Mouse (Mus musculus): ENCODE data around the gene Rbm7. TPM values are rescaled to one million over a fixed set of nuclear protein-coding genes. Genes with fewer than 3 reads are reported as not detected.
A peak's percentile ranks its signal among the peaks of the same experiment; 100 is the strongest.

The Rbm7 gene
- polyA plus RNA-seq, 1 experiment from 2014 or later, result 54.0 TPM

- ATAC-seq (peak; percentile 56), DNase-seq (no peak)
- Histone ChIP-seq H3K4me1 (ENCODE audit: insufficient read depth) (peaks cover 22% of the 10 kb centered on the region), H3K27ac (ENCODE audit: low read depth) (peak overlapping the region; percentile 92), H3K4me3 (ENCODE audit: low read depth, low read length) (peak overlapping the region; percentile 77), H3K9me3 (ENCODE audit: low read length) (no peaks in the 10 kb centered on the region), H3K27me3 (ENCODE audit: insufficient read depth, low read length) (no peaks in the 10 kb centered on the region), H3K4me2 (ENCODE audit: low read depth, low read length) (peak overlapping the region; percentile 84), H3K36me3 (replicated peaks; ENCODE audit: insufficient read depth, low read length) (peaks cover 31% of the 10 kb centered on the region), H3K9ac (replicated peaks) (peak overlapping the region; percentile 81)
- 5% methylated on average over 33 of the region's 34 CpGs for WGBS (ENCODE audit: insufficient replicate concordance)
- TF ChIP-seq CTCF (IDR thresholded peaks at IDR 0.05; ENCODE audit: low read depth), result no peak
- TF ChIP-seq EP300 (IDR thresholded peaks at IDR 0.05; ENCODE audit: low read depth), result no peak
These were observed 441 bp upstream of the Rbm7 start for GRCm38 (mm10) chr9:48495548-48495932.

- ATAC-seq (no peak), DNase-seq (no peak)
- no peaks in the 10 kb centered on the region for H3K9me3 ChIP-seq (ENCODE audit: low read length)
- peaks cover 5% of the 10 kb centered on the region; the same call in 1 of the 2 replicates for H3K36me3 ChIP-seq (replicated peaks; ENCODE audit: insufficient read depth, low read length)
- no peak for TF ChIP-seq CTCF (IDR thresholded peaks at IDR 0.05; ENCODE audit: low read depth)
- no peak for TF ChIP-seq EP300 (IDR thresholded peaks at IDR 0.05; ENCODE audit: low read depth)
- H3K4me2 ChIP-seq (ENCODE audit: low read depth, low read length), result peak overlapping the region; percentile 95
- H3K27me3 ChIP-seq (ENCODE audit: insufficient read depth, low read length), result no peaks in the 10 kb centered on the region
- H3K9ac ChIP-seq (replicated peaks), result 0 out of 2 replicates have a peak overlapping the region, but pooled peaks have one; percentile 9
- H3K4me3 ChIP-seq (ENCODE audit: low read depth, low read length), result peak overlapping the region; percentile 82
- 40% methylated on average over 20 of the region's 20 CpGs for WGBS (ENCODE audit: insufficient replicate concordance)
- no peak overlapping the region for H3K27ac ChIP-seq (ENCODE audit: low read depth)
- peaks cover 7% of the 10 kb centered on the region; the same call in 1 of the 2 replicates for H3K4me1 ChIP-seq (ENCODE audit: insufficient read depth)
These were observed 13.6 kb downstream of the Rbm7 start for GRCm38 (mm10) chr9:48481214-48482134.

GRCm38 (mm10) chr9:48480411-48481213 is 14.5 kb downstream of the Rbm7 start, which contains the start of gene Rexo2:
TSS of gene Rexo2 (minus strand) at chr9:48480623.
- Histone ChIP-seq H3K4me3 (ENCODE audit: low read depth, low read length) (peak within 1 kb of the TSS; percentile 82), H3K27me3 (ENCODE audit: insufficient read depth, low read length) (no peaks in the 10 kb centered on the region)
- TF ChIP-seq CTCF (IDR thresholded peaks at IDR 0.05; ENCODE audit: low read depth) (no peak), EP300 (IDR thresholded peaks at IDR 0.05; ENCODE audit: low read depth) (no peak)

GRCm38 (mm10) chr9:48479838-48480410 is 15.2 kb downstream of the Rbm7 start:
- H3K4me3 ChIP-seq (ENCODE audit: low read depth, low read length), result peak overlapping the region; percentile 82
- no peaks in the 10 kb centered on the region for H3K9me3 ChIP-seq (ENCODE audit: low read length)
- WGBS (ENCODE audit: insufficient replicate concordance), result 6% methylated on average over 22 of the region's 25 CpGs
- peaks cover 5% of the 10 kb centered on the region; the same call in 1 of the 2 replicates for H3K36me3 ChIP-seq (replicated peaks; ENCODE audit: insufficient read depth, low read length)
- peak overlapping the region; percentile 95 for H3K4me2 ChIP-seq (ENCODE audit: low read depth, low read length)
- DNase-seq (no peak), ATAC-seq (peak; percentile 20)
- H3K4me1 ChIP-seq (ENCODE audit: insufficient read depth), result peaks cover 7% of the 10 kb centered on the region; the same call in 1 of the 2 replicates
- no peak for TF ChIP-seq CTCF (IDR thresholded peaks at IDR 0.05; ENCODE audit: low read depth)
- TF ChIP-seq EP300 (IDR thresholded peaks at IDR 0.05; ENCODE audit: low read depth), result no peak
- H3K9ac ChIP-seq (replicated peaks), result peak overlapping the region; percentile 82
- no peaks in the 10 kb centered on the region for H3K27me3 ChIP-seq (ENCODE audit: insufficient read depth, low read length)
- peak overlapping the region; percentile 58 for H3K27ac ChIP-seq (ENCODE audit: low read depth)

More at GRCm38 (mm10) chr9:48480411-48481213, 14.5 kb downstream of the Rbm7 start, which contains the start of gene Rexo2:
- Histone ChIP-seq H3K9ac (replicated peaks) (peak within 1 kb of the TSS; percentile 82), H3K36me3 (replicated peaks; ENCODE audit: insufficient read depth, low read length) (peaks cover 5% of the 10 kb centered on the region; the same call in 1 of the 2 replicates), H3K27ac (ENCODE audit: low read depth) (peak within 1 kb of the TSS; percentile 58), H3K9me3 (ENCODE audit: low read length) (no peaks in the 10 kb centered on the region), H3K4me2 (ENCODE audit: low read depth, low read length) (peak within 1 kb of the TSS; percentile 95), H3K4me1 (ENCODE audit: insufficient read depth) (peaks cover 7% of the 10 kb centered on the region; the same call in 1 of the 2 replicates)
- ATAC-seq, result peak; percentile 99
- 1% methylated on average over 49 of the region's 49 CpGs for WGBS (ENCODE audit: insufficient replicate concordance)
- DNase-seq, result peak; percentile 95

GRCm38 (mm10) chr9:48478808-48479207 is 16.3 kb downstream of the Rbm7 start:
- H3K27me3 ChIP-seq (ENCODE audit: insufficient read depth, low read length), result no peaks in the 10 kb centered on the region
- DNase-seq, result no peak
- peaks cover 9% of the 10 kb centered on the region; the same call in 1 of the 2 replicates for H3K36me3 ChIP-seq (replicated peaks; ENCODE audit: insufficient read depth, low read length)
- no peak overlapping the region for H3K9ac ChIP-seq (replicated peaks)
- peaks cover 7% of the 10 kb centered on the region; the same call in 1 of the 2 replicates for H3K4me1 ChIP-seq (ENCODE audit: insufficient read depth)
- no peak overlapping the region for H3K27ac ChIP-seq (ENCODE audit: low read depth)
- TF ChIP-seq CTCF (IDR thresholded peaks at IDR 0.05; ENCODE audit: low read depth) (no peak), EP300 (IDR thresholded peaks at IDR 0.05; ENCODE audit: low read depth) (no peak)
- no peak overlapping the region for H3K4me3 ChIP-seq (ENCODE audit: low read depth, low read length)
- 73% methylated on average over 4 of the region's 4 CpGs for WGBS (ENCODE audit: insufficient replicate concordance)
- no peak for ATAC-seq
- no peak overlapping the region for H3K4me2 ChIP-seq (ENCODE audit: low read depth, low read length)
- no peaks in the 10 kb centered on the region for H3K9me3 ChIP-seq (ENCODE audit: low read length)

Data from liver, postnatal 0 days (tissue).